Mouse (Mus musculus) limb, embryonic 11.5 days (tissue): ENCODE measurements around the gene Sgta. TPM values are rescaled to one million over a fixed set of nuclear protein-coding genes. Genes with fewer than 3 reads are reported as not detected.
"Not testable (repeated sequence)": the region's sequence is repeated elsewhere in the genome, so short reads cannot be mapped to it uniquely, and the experiment has no call there.

Experiments used
- ATAC-seq: fragments of 200-750 bp; cut with Nextera tagmentation; 2 replicates; pipeline ENCODE4 v1.8.0; 2017; ENCODE audit warnings: low read depth; ENCODE audit not compliant: insufficient number of reproducible peaks, low FRiP score, low TSS enrichment
- DNase-seq: peaks from one replicate; pipeline ENCODE4 v3.0.0-alpha.2; 2015; ENCODE audit warnings: low spot score
- H3K27ac ChIP-seq: fragments of 300-500 bp; sonication (generic); replicated peaks from 2 replicates; pipeline ENCODE4 v1.5.1; 2014; ENCODE audit warnings: low read depth, mild to moderate bottlenecking, low read length
- H3K27me3 ChIP-seq: fragments of 300-500 bp; sonication (generic); 2 replicates; pipeline ENCODE4 v1.6.1; 2014; ENCODE audit warnings: mild to moderate bottlenecking, low read length, mixed read lengths; ENCODE audit not compliant: control insufficient read depth, insufficient read depth
- H3K36me3 ChIP-seq: fragments of 300-500 bp; sonication (generic); 2 replicates; pipeline ENCODE4 v1.6.1; 2014; ENCODE audit warnings: mild to moderate bottlenecking, low read length, moderate library complexity, mixed read lengths; ENCODE audit not compliant: control insufficient read depth, insufficient read depth
- H3K4me1 ChIP-seq: fragments of 300-500 bp; sonication (generic); 2 replicates; pipeline ENCODE4 v1.6.1; 2014; ENCODE audit warnings: low read length, mixed read lengths; ENCODE audit not compliant: control insufficient read depth, insufficient read depth
- H3K4me2 ChIP-seq: fragments of 300-500 bp; sonication (generic); 2 replicates; pipeline ENCODE4 v1.6.1; 2014; ENCODE audit warnings: low read depth, mild to moderate bottlenecking, moderate library complexity; ENCODE audit not compliant: severe bottlenecking
- H3K4me3 ChIP-seq: fragments of 300-500 bp; sonication (generic); 2 replicates; pipeline ENCODE4 v1.5.1; 2014; ENCODE audit warnings: low read depth, low read length
- H3K9ac ChIP-seq: fragments of 300-500 bp; sonication (generic); 2 replicates; pipeline ENCODE4 v1.6.1; 2014; ENCODE audit warnings: mild to moderate bottlenecking, low read length
- H3K9me3 ChIP-seq: fragments of 300-500 bp; sonication (generic); 2 replicates; pipeline ENCODE4 v1.6.1; 2016; ENCODE audit warnings: low read length; ENCODE audit not compliant: control insufficient read depth
- WGBS: fragments of 180-500 bp; shearing (Covaris S2); extraction: QIAGEN DNeasy Blood & Tissue Kit; methylation state at CpG from one replicate; pipeline ENCODE4 v1.1.7; 2014; 5-methylcytosine and 5-hydroxymethylcytosine counted together
- polyA plus RNA-seq: library from polyadenylated mRNA; unstranded; fragments of >200 nt; fragmentation: Nextera tagmentation; extraction: Ambion mirVana; gene quantifications from 2 replicates; pipeline ENCODE4 v1.2.1, GENCODE M21; 2014

Sgta gene
- polyA plus RNA-seq, 1 experiment from 2014 or later, result 221 TPM

DNA sequence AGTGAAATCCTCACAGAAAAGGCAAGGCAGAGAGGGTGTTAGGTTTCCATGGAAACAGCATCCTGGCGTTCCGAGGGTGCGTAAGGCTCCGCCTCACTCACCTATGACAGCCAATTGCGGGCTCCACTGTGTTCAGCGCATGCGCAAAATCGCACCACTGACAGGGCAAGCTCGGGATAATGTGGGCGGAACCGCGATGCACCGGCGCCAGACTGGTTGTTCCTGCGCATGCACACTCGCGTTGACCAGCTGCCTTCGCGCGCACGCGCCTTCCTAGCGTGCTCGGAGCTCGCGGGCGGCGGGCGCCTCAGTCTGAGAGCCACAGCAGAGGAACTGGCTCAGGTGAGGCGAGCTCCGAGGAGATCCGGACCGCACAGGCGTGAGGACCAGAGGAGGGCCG, 9.9 kb upstream of the Sgta start, which contains the start of gene Thop1:
Gene Thop1 (plus strand): TSS at position 200 of the 400 bp plus-strand sequence.
- peak within 1 kb of the TSS; percentile 72 for H3K4me3 ChIP-seq
- DNase-seq (peak; percentile 99), ATAC-seq (peak; percentile 97)
- peaks cover 13% of the 10 kb centered on the region for H3K4me1 ChIP-seq
- peak within 1 kb of the TSS; percentile 78 for H3K4me2 ChIP-seq
- H3K27me3 ChIP-seq, result no peaks in the 10 kb centered on the region
- H3K9me3 ChIP-seq, result no peaks in the 10 kb centered on the region
- H3K36me3 ChIP-seq, result peaks cover 19% of the 10 kb centered on the region
- H3K9ac ChIP-seq, result peak within 1 kb of the TSS; percentile 82
- no peak within 1 kb of the TSS for H3K27ac ChIP-seq
- WGBS, result under 1% methylated on average over 35 of the region's 35 CpGs

DNA sequence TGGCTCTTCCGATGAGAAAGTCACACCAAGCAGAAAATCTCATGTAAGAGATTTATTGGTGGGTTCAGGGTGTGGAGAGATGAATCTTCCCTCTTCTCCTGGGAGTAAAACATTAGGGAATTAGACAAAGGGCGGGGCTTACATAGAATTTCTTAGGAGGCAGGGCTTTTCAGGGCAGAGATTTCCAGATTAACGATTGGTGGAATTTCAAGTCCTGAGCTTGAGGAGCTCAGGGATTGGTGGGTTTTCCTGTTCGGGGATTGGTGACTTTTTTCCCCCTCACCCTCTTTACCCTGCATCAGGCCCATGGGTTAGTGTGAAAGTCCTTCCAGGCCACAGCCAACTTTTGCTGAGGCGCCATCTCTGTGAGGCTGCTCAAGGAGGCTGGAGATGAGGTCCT, 8.7 kb upstream of the Sgta start:
- Histone ChIP-seq H3K9me3 (no peaks in the 10 kb centered on the region), H3K4me1 (peaks cover 13% of the 10 kb centered on the region), H3K27me3 (no peaks in the 10 kb centered on the region), H3K36me3 (peaks cover 10% of the 10 kb centered on the region), H3K9ac (no peak overlapping the region), H3K4me3 (no peak overlapping the region), H3K27ac (no peak overlapping the region), H3K4me2 (no peak overlapping the region)
- DNase-seq, result no peak
- WGBS, result 75% methylated on average over 5 of the region's 5 CpGs
- no peak for ATAC-seq

DNA sequence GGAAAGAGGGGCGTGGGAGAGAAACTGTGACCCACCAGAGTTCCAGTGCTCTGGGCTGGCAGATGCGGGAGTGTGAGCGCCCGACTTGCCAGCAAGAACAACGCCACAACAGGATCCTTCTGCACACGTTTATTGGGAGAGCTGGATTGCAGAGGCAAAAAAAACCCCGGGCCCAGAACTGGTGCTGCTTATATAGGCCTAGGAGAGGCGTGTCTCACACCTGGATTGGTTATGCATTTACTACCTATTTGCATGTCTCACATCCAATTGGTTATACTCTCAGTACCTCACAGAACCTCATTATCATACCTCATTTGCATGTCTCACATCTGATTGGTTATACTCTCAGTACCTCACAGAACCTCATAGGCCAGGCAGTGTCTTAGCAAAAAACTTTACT, 4.5 kb upstream of the Sgta start:
- not testable (repeated sequence) for H3K9me3 ChIP-seq, ATAC-seq, H3K36me3 ChIP-seq, H3K4me3 ChIP-seq, DNase-seq, H3K27ac ChIP-seq, H3K9ac ChIP-seq, H3K4me2 ChIP-seq, H3K4me1 ChIP-seq, H3K27me3 ChIP-seq
- WGBS, result 89% methylated on average over 8 of the region's 8 CpGs

GRCm38 (mm10) chr10:81062710-81063109, 2.7 kb upstream of the Sgta start:
- Histone ChIP-seq H3K27ac (no peak overlapping the region), H3K9me3 (no peaks in the 10 kb centered on the region), H3K4me2 (no peak overlapping the region), H3K27me3 (no peaks in the 10 kb centered on the region), H3K36me3 (0 out of 2 replicates have a peak, but pooled peaks cover 2% of the 10 kb centered on the region), H3K9ac (no peak overlapping the region), H3K4me1 (peaks cover 8% of the 10 kb centered on the region), H3K4me3 (no peak overlapping the region)
- no peak for ATAC-seq
- no peak for DNase-seq
- WGBS, result 70% methylated on average over 4 of the region's 4 CpGs

DNA sequence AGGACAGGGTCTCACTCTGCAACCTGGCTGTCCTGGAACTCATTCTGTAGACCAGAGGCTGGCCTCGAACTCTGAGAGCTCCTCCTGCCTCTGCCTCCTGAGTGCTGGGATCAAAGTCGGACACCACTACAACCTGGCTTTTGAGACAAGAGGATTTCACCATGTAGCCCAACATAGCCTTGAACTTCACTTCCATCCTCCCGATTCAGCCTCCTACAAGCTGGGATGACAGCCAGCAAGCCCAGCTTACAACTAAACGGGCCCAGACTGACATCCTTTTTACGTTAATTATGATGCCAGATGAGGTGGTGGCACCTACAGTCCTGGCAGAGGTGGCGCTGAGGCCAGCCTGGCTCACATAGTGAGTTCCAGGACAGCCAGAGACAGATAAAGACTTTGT, 1.1 kb downstream of the Sgta start:
- ATAC-seq, result no peak
- H3K27me3 ChIP-seq, result no peaks in the 10 kb centered on the region
- H3K4me1 ChIP-seq, result peaks cover 10% of the 10 kb centered on the region
- no peak for DNase-seq
- H3K36me3 ChIP-seq, result peaks cover 2% of the 10 kb centered on the region; the same call in 1 of the 2 replicates
- WGBS, result 89% methylated on average over 6 of the region's 6 CpGs
- H3K9ac ChIP-seq, result no peak overlapping the region
- peak overlapping the region; percentile 48 for H3K4me2 ChIP-seq
- no peak overlapping the region for H3K27ac ChIP-seq
- H3K4me3 ChIP-seq, result peak overlapping the region; percentile 76; the same call in 1 of the 2 replicates
- H3K9me3 ChIP-seq, result no peaks in the 10 kb centered on the region

DNA sequence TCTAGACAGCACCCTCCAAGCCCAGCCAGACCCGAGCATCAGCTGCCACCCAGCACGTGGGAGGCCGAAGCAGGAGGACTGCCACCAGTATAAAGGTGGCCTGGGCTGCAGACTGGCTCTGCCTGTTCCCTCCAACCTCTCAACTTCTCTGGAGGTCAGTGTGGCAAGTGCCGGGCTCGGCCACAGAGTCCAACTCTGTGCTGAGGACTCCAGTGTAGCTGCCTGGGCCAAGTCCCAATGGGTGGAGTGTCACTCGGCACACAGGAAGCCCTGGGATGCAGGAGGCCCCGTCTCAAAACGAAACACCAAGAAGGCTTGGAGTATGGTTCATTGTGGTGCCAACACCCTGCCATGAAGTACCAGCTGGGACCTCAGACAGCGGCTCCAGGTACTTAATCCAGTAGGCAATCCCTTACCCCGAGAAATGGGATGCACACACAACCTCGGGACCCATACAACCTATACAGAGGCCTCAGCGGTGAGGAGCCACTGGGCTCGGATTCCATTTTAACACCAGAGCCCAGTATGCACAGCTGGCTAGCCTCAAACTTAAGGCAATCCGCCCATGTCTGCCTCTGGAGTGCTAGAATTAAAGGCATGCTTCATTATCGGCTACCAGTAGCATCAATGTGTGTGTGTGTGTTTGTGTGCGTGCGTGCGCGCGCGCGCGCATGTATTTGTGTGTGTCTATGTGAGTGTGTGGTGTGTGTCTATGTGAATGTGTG, 2.4 kb downstream of the Sgta start:
- ATAC-seq (no peak), DNase-seq (no peak)
- Histone ChIP-seq H3K9me3 (no peaks in the 10 kb centered on the region), H3K27me3 (no peaks in the 10 kb centered on the region), H3K36me3 (peaks cover 4% of the 10 kb centered on the region; the same call in 1 of the 2 replicates), H3K27ac (no peak overlapping the region), H3K4me1 (peaks cover 10% of the 10 kb centered on the region), H3K4me3 (no peak overlapping the region), H3K4me2 (0 out of 2 replicates have a peak overlapping the region, but pooled peaks have one; percentile 4), H3K9ac (no peak overlapping the region)
- WGBS, result 94% methylated on average over 23 of the region's 23 CpGs

- not testable (repeated sequence) for H3K27ac ChIP-seq, H3K9me3 ChIP-seq, H3K4me2 ChIP-seq, H3K27me3 ChIP-seq, H3K9ac ChIP-seq, H3K4me3 ChIP-seq, ATAC-seq, DNase-seq
- Histone ChIP-seq H3K4me1 (peaks cover 10% of the 10 kb centered on the region), H3K36me3 (peaks cover 15% of the 10 kb centered on the region)
- WGBS, result 80% methylated on average over 11 of the region's 11 CpGs
Measured at GRCm38 (mm10) chr10:81055802-81056340, 4.1 kb downstream of the Sgta start.

GRCm38 (mm10) chr10:81055169-81055568, 4.8 kb downstream of the Sgta start:
- Histone ChIP-seq H3K36me3 (peaks cover 18% of the 10 kb centered on the region), H3K4me2 (no peak overlapping the region), H3K27ac (no peak overlapping the region), H3K4me3 (no peak overlapping the region), H3K4me1 (peaks cover 10% of the 10 kb centered on the region), H3K9me3 (no peaks in the 10 kb centered on the region), H3K27me3 (no peaks in the 10 kb centered on the region), H3K9ac (no peak overlapping the region)
- DNase-seq, result no peak
- 90% methylated on average over 6 of the region's 6 CpGs for WGBS
- ATAC-seq, result no peak
